Mouse (Mus musculus): ENCODE data around the gene Zcchc13. TPM values are rescaled to one million over a fixed set of nuclear protein-coding genes. Genes with fewer than 3 reads are reported as not detected.

Gene Zcchc13
- polyA plus RNA-seq, 1 experiment from 2014 or later, result not detected

- Histone ChIP-seq H3K9me3 (ENCODE audit: control insufficient read depth, low read length) (no peaks in the 10 kb centered on the region), H3K27ac (ENCODE audit: low read length) (no peak overlapping the region), H3K4me2 (ENCODE audit: low read depth, low read length) (no peak overlapping the region), H3K9ac (ENCODE audit: low read depth, low read length) (no peak overlapping the region), H3K4me3 (ENCODE audit: low read length) (no peak overlapping the region), H3K4me1 (ENCODE audit: control insufficient read depth, insufficient read depth, low read length) (no peaks in the 10 kb centered on the region), H3K36me3 (ENCODE audit: control insufficient read depth, insufficient read depth, low read length) (no peaks in the 10 kb centered on the region), H3K27me3 (replicated peaks; ENCODE audit: control insufficient read depth, insufficient read depth, low read length) (no peaks in the 10 kb centered on the region; the same call in 1 of the 2 replicates)
- ATAC-seq, result no peak
- WGBS, result 86% methylated on average over 3 of the region's 3 CpGs
Measured at GRCm38 (mm10) chrX:103673761-103674160, 43.4 kb downstream of the Zcchc13 start.

- H3K4me1 ChIP-seq (ENCODE audit: control insufficient read depth, insufficient read depth, low read length), result no peaks in the 10 kb centered on the region
- H3K4me2 ChIP-seq (ENCODE audit: low read depth, low read length), result no peak overlapping the region
- no peaks in the 10 kb centered on the region; the same call in 1 of the 2 replicates for H3K27me3 ChIP-seq (replicated peaks; ENCODE audit: control insufficient read depth, insufficient read depth, low read length)
- no peak overlapping the region for H3K4me3 ChIP-seq (ENCODE audit: low read length)
- H3K9me3 ChIP-seq (ENCODE audit: control insufficient read depth, low read length), result no peaks in the 10 kb centered on the region
- no peak overlapping the region for H3K27ac ChIP-seq (ENCODE audit: low read length)
- H3K9ac ChIP-seq (ENCODE audit: low read depth, low read length), result no peak overlapping the region
- 21% methylated on average over 2 of the region's 2 CpGs for WGBS
- no peak for ATAC-seq
- H3K36me3 ChIP-seq (ENCODE audit: control insufficient read depth, insufficient read depth, low read length), result no peaks in the 10 kb centered on the region
Measured at GRCm38 (mm10) chrX:103674674-103675073, 44.3 kb downstream of the Zcchc13 start.

Other genes with a start within 250 kb of the Zcchc13 start
- gene Tsx, start 216.1 kb upstream of the Zcchc13 start, polyA plus RNA-seq (2015; fragmentation: Nextera tagmentation; extraction: Ambion mirVana), result 0.17 and 0.23 TPM in 2 replicates
- not detected in 2 replicates for gene Gm26992, start 208.6 kb upstream of the Zcchc13 start, polyA plus RNA-seq (2015; fragmentation: Nextera tagmentation; extraction: Ambion mirVana)
- gene Slc16a2, start 191.4 kb downstream of the Zcchc13 start, polyA plus RNA-seq (2015; fragmentation: Nextera tagmentation; extraction: Ambion mirVana), result 6.5 and 6.9 TPM in 2 replicates